Mouse (Mus musculus): ENCODE measurements at regions not wholly inside any gene's neighbourhood (a gene's known extent, or its start where the extent isn't known, plus 50 kb on each side); places are given as distances from the start of the nearest gene placed in this dataset.

DNA sequence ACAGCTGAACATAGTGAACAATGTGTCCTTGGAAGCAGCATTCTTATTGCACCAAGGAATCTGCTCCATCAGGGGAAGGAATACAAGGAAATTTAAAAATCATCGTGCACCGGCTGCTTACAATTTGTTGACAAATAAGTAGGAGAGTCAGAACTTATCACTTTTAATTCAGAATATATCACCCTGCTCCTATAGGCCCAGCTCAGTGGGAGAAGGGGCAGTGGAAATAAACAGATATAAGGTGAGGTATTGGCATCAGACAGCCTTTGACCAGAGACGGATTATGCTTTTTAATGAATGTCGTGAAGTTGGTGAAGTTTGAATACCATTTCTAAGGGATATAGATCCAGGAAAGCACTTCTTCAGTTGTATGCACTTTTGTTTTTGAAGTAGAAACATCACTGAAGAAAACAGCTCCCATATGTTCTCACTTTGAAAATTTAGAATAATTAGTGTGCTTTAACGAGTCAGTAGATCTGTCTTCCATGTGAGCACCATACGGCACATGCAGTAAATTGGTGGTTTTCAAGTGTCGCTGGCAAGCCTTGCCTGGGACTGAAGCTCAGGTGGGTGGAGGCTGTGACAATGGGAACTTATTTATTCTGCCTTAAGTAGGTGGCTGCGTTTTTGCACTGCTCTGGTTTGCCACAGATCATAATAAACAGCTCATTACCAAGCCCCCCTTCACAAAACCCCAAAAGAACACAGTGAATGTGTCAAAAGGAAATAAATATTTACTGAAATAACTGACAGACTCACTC, 176.1 kb upstream of the Clnk start:
- 80% methylated on average over 8 of the region's 8 CpGs for WGBS
- no peaks in the 10 kb centered on the region for H3K4me1 ChIP-seq (replicated peaks; ENCODE audit: control insufficient read depth, insufficient read depth, low read length)
- no peak overlapping the region for H3K4me2 ChIP-seq (replicated peaks; ENCODE audit: low read depth)
- ATAC-seq, result no peak
- no peaks in the 10 kb centered on the region for H3K36me3 ChIP-seq (ENCODE audit: control insufficient read depth, insufficient read depth)
- H3K9me3 ChIP-seq (ENCODE audit: control insufficient read depth), result no peaks in the 10 kb centered on the region
- H3K27ac ChIP-seq (ENCODE audit: low read depth, low read length), result no peak overlapping the region
- H3K4me3 ChIP-seq (ENCODE audit: low read depth, low read length), result no peak overlapping the region
- TF ChIP-seq CTCF (IDR thresholded peaks at IDR 0.05; ENCODE audit: low read depth), result no peak
- H3K27me3 ChIP-seq (replicated peaks; ENCODE audit: control insufficient read depth, insufficient read depth, low read length), result no peaks in the 10 kb centered on the region
- no peak overlapping the region for H3K9ac ChIP-seq (ENCODE audit: low read depth, low read length)

DNA sequence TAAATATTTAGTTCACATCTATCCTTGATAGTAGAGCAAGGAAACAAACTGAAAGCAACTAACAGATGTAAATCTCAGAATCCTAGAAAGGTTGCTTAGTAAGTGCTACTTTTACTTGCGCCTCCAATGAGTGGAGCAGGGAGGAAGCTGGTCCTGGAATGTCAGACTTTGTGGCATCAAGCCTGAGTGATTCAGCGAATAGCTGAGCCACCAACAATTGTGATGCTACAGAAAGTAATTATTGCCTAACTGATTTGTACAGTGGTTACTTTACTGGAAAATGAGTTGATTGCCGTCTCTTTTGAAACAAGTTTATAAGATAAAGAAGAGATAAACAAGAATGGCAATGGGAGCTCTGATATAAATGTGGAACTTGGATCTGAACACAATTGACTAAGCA, 173.9 kb upstream of the Clnk start:
- Histone ChIP-seq H3K27me3 (replicated peaks; ENCODE audit: control insufficient read depth, insufficient read depth, low read length) (no peaks in the 10 kb centered on the region), H3K27ac (ENCODE audit: low read depth, low read length) (no peak overlapping the region), H3K9ac (ENCODE audit: low read depth, low read length) (no peak overlapping the region), H3K4me1 (replicated peaks; ENCODE audit: control insufficient read depth, insufficient read depth, low read length) (no peaks in the 10 kb centered on the region), H3K36me3 (ENCODE audit: control insufficient read depth, insufficient read depth) (no peaks in the 10 kb centered on the region), H3K4me2 (replicated peaks; ENCODE audit: low read depth) (no peak overlapping the region), H3K4me3 (ENCODE audit: low read depth, low read length) (no peak overlapping the region), H3K9me3 (ENCODE audit: control insufficient read depth) (no peaks in the 10 kb centered on the region)
- no peak for ATAC-seq
- TF ChIP-seq CTCF (IDR thresholded peaks at IDR 0.05; ENCODE audit: low read depth), result no peak
- WGBS, result 68% methylated on average over 3 of the region's 3 CpGs

DNA sequence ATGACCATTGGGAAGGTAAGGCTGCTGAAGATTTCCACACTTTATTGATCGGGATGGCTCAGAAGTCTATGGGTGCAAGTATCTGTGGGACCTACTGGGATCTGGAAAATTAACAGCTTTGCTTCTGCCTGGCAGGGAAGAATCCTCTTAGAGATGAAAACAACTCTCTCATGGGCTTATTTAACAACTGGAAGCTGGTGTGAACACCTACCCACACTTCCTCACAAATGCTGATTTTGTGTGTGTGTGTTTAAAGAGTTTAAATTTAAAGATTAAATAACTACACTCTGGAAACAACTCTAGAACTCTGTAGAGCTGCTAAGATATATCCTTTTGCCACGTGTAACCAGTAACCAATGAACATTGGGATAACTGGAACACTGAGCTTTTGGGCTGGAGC, 172.5 kb upstream of the Clnk start:
- no peak for TF ChIP-seq CTCF (IDR thresholded peaks at IDR 0.05; ENCODE audit: low read depth)
- Histone ChIP-seq H3K27ac (ENCODE audit: low read depth, low read length) (no peak overlapping the region), H3K36me3 (ENCODE audit: control insufficient read depth, insufficient read depth) (no peaks in the 10 kb centered on the region), H3K4me2 (replicated peaks; ENCODE audit: low read depth) (no peak overlapping the region), H3K27me3 (replicated peaks; ENCODE audit: control insufficient read depth, insufficient read depth, low read length) (no peaks in the 10 kb centered on the region), H3K9ac (ENCODE audit: low read depth, low read length) (no peak overlapping the region), H3K9me3 (ENCODE audit: control insufficient read depth) (no peaks in the 10 kb centered on the region), H3K4me3 (ENCODE audit: low read depth, low read length) (no peak overlapping the region), H3K4me1 (replicated peaks; ENCODE audit: control insufficient read depth, insufficient read depth, low read length) (no peaks in the 10 kb centered on the region)
- no peak for ATAC-seq
- 72% methylated on average over 2 of the region's 2 CpGs for WGBS

DNA sequence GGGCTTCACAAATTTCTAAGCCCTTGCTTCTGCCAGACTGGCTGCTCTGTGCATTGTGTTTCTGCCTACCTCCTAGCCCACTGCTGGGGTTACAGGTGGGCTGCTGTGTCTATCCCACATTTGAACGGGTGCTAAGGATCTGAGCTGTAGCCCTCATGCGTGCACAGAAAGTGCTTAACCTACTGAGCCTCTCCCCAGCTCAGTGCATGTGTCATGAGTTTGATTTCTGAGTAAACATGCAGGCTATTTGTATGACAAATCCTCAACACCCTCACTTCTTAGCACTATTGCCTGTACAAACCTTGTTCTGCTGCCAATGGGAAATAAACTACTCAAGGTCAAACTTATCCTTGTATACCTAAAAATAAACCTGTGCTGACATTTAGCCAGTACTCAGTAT, 163.9 kb upstream of the Clnk start:
- Histone ChIP-seq H3K4me2 (replicated peaks; ENCODE audit: low read depth) (no peak overlapping the region), H3K36me3 (ENCODE audit: control insufficient read depth, insufficient read depth) (no peaks in the 10 kb centered on the region), H3K9ac (ENCODE audit: low read depth, low read length) (no peak overlapping the region), H3K4me3 (ENCODE audit: low read depth, low read length) (no peak overlapping the region), H3K27ac (ENCODE audit: low read depth, low read length) (no peak overlapping the region), H3K9me3 (ENCODE audit: control insufficient read depth) (no peaks in the 10 kb centered on the region), H3K4me1 (replicated peaks; ENCODE audit: control insufficient read depth, insufficient read depth, low read length) (no peaks in the 10 kb centered on the region), H3K27me3 (replicated peaks; ENCODE audit: control insufficient read depth, insufficient read depth, low read length) (no peaks in the 10 kb centered on the region)
- 60% methylated on average over 2 of the region's 2 CpGs for WGBS
- TF ChIP-seq CTCF (IDR thresholded peaks at IDR 0.05; ENCODE audit: low read depth), result no peak
- no peak for ATAC-seq

DNA sequence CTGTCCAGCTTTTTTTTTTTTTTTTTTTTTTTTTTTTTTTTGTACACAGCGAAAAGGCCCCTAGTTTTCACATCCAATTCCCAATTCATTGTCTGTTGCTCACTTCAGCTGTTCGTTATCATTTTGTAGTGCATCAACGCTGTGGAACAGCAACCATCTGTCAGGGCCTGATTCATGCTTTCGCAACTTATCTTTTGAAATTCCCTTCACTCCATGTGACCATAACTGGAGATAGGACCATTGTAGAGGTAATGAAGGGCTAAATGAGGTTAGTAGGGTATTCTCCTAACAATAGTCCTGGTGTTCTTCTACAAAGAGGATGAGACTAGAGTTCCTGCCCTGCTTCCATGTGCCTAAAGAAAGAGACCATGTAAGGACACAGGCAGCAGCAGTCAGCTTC, 146.6 kb upstream of the Clnk start:
- no peaks in the 10 kb centered on the region for H3K4me1 ChIP-seq (replicated peaks; ENCODE audit: control insufficient read depth, insufficient read depth, low read length)
- no peaks in the 10 kb centered on the region for H3K36me3 ChIP-seq (ENCODE audit: control insufficient read depth, insufficient read depth)
- H3K4me3 ChIP-seq (ENCODE audit: low read depth, low read length), result no peak overlapping the region
- no peak for ATAC-seq
- WGBS, result 82% methylated on average over 4 of the region's 4 CpGs
- no peak for TF ChIP-seq CTCF (IDR thresholded peaks at IDR 0.05; ENCODE audit: low read depth)
- no peak overlapping the region for H3K9ac ChIP-seq (ENCODE audit: low read depth, low read length)
- no peak overlapping the region for H3K4me2 ChIP-seq (replicated peaks; ENCODE audit: low read depth)
- no peaks in the 10 kb centered on the region for H3K27me3 ChIP-seq (replicated peaks; ENCODE audit: control insufficient read depth, insufficient read depth, low read length)
- no peaks in the 10 kb centered on the region for H3K9me3 ChIP-seq (ENCODE audit: control insufficient read depth)
- no peak overlapping the region for H3K27ac ChIP-seq (ENCODE audit: low read depth, low read length)

DNA sequence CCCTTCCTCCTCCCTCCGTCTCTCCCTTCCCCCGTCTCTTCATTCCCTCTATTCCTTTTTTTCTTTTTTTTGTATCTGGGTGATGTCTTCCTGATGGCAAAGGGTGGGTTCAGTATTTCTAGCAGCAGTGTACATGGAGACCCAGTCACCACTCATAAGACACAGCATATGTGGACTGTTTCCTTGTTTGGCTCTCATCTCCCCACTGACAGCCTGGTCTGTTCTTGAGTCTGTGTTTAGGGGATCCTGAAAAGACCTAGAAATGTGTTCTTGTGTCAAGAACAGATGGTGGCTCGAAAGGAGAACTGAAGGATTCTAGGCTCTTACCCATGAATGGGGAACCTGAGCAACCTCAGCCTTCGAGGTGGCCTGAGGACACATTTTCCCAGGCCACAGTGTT, 124.0 kb upstream of the Clnk start:
- WGBS, result 83% methylated on average over 4 of the region's 4 CpGs
- Histone ChIP-seq H3K36me3 (ENCODE audit: control insufficient read depth, insufficient read depth) (no peaks in the 10 kb centered on the region), H3K4me3 (ENCODE audit: low read depth, low read length) (no peak overlapping the region), H3K27me3 (replicated peaks; ENCODE audit: control insufficient read depth, insufficient read depth, low read length) (no peaks in the 10 kb centered on the region), H3K4me1 (replicated peaks; ENCODE audit: control insufficient read depth, insufficient read depth, low read length) (no peaks in the 10 kb centered on the region), H3K4me2 (replicated peaks; ENCODE audit: low read depth) (no peak overlapping the region), H3K9ac (ENCODE audit: low read depth, low read length) (no peak overlapping the region), H3K9me3 (ENCODE audit: control insufficient read depth) (no peaks in the 10 kb centered on the region), H3K27ac (ENCODE audit: low read depth, low read length) (no peak overlapping the region)
- TF ChIP-seq CTCF (IDR thresholded peaks at IDR 0.05; ENCODE audit: low read depth), result no peak
- ATAC-seq, result no peak

DNA sequence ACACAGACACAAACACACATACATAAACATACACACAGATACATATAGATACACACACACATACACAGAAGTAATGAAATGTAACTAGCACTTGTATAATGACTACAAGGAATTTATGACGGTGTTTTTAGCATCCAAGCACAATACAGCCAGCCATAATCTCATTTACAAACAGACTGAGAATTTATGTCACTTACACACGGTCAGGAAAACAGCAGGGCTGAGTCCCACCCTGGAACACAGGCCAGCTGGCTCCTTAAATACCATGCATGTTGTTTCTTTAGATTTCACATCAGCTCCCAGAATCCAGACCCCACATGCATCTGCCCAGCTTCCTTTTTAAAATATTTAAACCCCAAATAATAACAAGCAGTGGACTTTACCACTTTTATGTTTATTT, 123.1 kb upstream of the Clnk start:
- H3K9ac ChIP-seq (ENCODE audit: low read depth, low read length), result no peak overlapping the region
- H3K27ac ChIP-seq (ENCODE audit: low read depth, low read length), result no peak overlapping the region
- no peaks in the 10 kb centered on the region for H3K36me3 ChIP-seq (ENCODE audit: control insufficient read depth, insufficient read depth)
- TF ChIP-seq CTCF (IDR thresholded peaks at IDR 0.05; ENCODE audit: low read depth), result no peak
- H3K27me3 ChIP-seq (replicated peaks; ENCODE audit: control insufficient read depth, insufficient read depth, low read length), result no peaks in the 10 kb centered on the region
- ATAC-seq, result no peak
- no peak overlapping the region for H3K4me2 ChIP-seq (replicated peaks; ENCODE audit: low read depth)
- H3K4me1 ChIP-seq (replicated peaks; ENCODE audit: control insufficient read depth, insufficient read depth, low read length), result no peaks in the 10 kb centered on the region
- H3K4me3 ChIP-seq (ENCODE audit: low read depth, low read length), result no peak overlapping the region
- 23% methylated on average over 2 of the region's 2 CpGs for WGBS
- H3K9me3 ChIP-seq (ENCODE audit: control insufficient read depth), result no peaks in the 10 kb centered on the region

Data from intestine, postnatal 0 days (tissue).